Mouse (Mus musculus): ENCODE results near the gene Zbtb9.
"Not testable (repeated sequence)": the region's sequence is repeated elsewhere in the genome, so short reads cannot be mapped to it uniquely, and the experiment has no call there.

Zbtb9 gene

DNA sequence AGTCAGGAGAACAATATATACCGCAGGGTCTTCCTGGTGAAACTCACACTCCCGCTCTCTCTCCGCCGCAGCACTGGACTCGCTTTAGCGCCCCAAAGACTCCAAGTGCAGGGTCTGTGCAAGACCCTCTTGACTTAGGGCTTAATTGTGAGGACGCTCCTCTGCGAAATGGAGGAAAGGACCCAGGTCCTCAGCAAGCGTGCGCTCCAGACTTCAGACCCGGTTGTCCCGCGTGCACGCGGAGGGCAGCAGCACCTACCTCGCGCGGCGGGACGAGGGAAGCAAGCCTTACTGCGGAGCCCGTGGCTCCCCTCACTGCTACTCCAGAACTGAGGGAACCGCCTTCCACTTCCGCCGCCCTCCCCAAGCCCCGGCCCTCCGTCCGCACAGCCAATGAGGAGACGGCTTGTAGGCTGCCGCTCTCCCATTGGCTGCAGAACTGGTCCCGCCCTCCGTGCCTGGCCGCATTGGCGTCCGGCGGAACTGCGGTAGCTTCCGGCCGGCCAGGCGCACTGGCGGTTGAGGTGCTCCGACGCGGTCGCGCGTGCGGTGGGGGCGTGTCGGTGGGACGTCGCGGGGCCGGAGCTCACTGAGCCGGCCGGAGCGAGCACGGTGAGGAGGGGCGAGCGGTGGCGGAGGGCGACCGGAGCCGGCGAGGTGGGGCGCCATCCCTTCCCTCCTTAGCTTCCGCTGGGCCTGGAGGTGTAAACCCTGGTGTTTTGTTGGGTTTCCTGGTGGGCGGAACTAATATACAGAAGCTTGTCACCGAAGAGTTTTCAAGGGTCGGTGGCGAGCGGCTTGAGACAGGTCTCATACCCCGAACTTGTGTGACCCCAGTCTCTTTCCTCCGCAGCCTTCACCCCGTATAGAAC lies at the start of gene Zbtb9:
Zbtb9 (plus strand) TSS at position 465 of the 872 bp plus-strand sequence.
- peak; percentile 96 for DNase-seq (ENCODE audit: low read depth)

DNA sequence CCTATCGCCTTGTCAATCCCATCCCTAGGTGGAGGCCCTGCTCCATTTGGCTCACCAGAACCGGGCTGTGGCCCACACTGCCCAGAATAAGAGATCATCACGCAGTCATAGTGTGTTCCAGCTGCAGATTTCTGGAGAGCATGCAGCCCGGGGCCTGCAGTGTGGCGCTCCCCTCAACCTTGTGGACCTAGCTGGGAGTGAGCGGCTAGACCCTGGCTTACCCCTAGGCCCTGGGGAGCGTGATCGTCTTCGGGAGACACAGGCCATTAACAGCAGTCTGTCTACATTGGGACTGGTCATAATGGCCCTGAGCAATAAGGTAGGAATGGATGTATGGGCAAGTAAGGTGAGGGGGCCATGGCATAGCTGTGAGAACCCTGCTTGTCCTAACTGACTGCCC lies 47.6 kb upstream of the Zbtb9 start:
- DNase-seq (ENCODE audit: low read depth) = not testable (repeated sequence)

DNA sequence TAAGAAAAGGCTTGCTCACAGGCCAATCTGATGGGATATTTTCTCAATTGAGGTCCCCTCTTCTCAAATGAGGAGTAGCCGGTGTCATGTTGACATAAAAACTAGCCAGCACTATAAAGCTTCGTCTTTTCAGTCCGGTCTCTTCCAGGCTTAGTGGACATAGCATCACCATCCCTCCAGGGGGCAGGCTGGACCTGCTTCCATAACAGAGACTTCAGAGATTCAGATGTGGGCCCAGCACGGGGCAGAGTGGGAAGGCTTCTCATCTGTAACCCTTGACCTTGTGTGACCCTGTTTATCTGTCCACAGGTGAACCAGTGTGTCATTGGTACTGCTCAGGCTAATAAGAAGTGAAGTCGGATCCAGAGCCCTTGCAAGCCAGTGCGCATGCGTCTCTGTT lies 41.2 kb upstream of the Zbtb9 start:
- DNase-seq (ENCODE audit: low read depth) = peak; percentile 67

DNA sequence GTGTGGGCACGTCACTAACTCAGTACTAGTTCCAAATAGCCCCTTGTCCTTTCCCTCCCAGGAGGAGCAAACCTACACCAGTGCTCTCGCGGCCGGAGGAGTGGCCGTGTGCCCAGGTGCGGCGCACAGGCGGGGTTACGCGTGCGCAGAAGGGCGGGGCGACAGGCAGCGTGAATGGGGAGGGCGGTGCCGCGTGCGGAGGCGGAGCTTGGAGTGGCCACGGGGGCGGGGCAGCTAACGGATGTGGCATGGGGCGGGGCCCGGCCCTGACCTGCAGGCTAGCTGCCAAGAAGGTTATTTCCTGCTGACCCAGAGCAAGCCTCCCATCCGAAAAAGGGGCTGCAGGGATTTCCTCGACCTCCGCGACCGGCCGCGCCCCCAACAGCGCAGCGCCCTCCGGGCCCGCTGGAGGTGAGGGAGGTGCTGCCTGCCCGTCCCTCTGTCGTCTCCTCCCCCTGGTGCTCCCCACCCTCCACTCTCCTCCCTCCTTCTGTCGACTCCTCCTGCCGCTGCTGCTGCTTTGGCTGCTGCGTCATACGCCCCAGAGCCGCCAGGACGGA lies 40.0 kb upstream of the Zbtb9 start, which contains the start of gene Phf1:
Phf1 (plus strand) TSS at position 214 of the 560 bp plus-strand sequence.
- DNase-seq (ENCODE audit: low read depth) = peak; percentile 86

DNA sequence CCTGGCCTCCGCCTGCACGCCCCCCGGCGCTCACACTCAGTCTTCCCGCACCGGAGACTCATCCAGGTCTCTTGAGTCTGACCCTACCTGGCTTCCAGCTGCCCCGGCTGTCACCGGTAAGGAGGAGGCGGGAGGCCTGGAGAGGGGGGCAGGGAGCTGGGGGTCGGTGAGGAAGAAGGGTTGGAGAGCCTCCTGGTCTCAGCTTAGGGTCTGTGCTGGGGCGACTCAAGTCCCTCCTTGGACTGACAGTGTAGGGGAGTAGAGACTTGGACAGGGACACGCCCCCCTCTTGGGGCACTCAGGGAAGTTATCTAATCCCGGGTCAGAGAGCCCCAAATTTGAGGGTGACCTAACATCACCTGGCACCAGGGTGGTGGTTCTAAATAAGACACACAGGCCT lies 39.5 kb upstream of the Zbtb9 start:
- DNase-seq (ENCODE audit: low read depth) = no peak

GRCm38 (mm10) chr17:26933885-26934827 lies 38.8 kb upstream of the Zbtb9 start:
- DNase-seq (ENCODE audit: low read depth) = no peak

GRCm38 (mm10) chr17:26935027-26935426 lies 37.9 kb upstream of the Zbtb9 start:
- DNase-seq (ENCODE audit: low read depth) = no peak

- no peak for DNase-seq (ENCODE audit: low read depth)
Observed at GRCm38 (mm10) chr17:26936453-26936852, 36.5 kb upstream of the Zbtb9 start.

DNA sequence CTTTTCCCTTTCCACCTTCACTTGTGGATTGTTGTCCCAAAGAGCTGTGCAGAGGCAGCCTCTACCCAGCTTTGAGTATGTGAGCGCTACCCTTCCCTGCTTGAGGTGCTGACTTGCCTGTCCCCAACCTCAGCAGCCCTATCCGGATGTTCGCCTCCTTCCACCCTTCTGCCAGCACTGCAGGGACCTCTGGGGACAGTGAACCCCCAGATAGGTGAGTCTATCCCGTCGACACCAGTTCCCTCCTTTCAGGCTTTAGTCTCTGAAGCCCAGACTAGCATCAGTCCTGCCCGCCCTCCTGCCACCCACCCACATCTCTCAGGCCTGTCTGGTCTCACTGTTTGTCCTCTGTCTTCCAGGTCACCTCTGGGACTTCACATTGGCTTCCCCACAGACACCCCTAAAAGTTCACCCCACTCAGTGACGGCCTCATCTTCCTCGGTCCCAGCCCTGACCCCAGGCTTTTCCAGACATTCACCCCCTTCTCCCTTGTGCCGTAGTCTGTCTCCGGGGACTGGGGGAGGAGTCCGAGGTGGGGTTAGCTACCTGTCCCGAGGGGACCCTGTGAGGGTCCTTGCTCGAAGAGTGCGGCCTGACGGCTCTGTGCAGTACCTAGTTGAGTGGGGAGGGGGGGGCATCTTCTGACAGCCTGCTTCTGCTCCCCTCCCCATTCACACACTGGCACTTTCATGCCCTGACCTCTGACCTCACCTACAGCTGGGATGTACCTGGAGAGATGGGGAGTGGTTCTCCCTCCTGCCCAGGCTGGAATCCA lies 35.9 kb upstream of the Zbtb9 start:
- no peak for DNase-seq (ENCODE audit: low read depth)

DNA sequence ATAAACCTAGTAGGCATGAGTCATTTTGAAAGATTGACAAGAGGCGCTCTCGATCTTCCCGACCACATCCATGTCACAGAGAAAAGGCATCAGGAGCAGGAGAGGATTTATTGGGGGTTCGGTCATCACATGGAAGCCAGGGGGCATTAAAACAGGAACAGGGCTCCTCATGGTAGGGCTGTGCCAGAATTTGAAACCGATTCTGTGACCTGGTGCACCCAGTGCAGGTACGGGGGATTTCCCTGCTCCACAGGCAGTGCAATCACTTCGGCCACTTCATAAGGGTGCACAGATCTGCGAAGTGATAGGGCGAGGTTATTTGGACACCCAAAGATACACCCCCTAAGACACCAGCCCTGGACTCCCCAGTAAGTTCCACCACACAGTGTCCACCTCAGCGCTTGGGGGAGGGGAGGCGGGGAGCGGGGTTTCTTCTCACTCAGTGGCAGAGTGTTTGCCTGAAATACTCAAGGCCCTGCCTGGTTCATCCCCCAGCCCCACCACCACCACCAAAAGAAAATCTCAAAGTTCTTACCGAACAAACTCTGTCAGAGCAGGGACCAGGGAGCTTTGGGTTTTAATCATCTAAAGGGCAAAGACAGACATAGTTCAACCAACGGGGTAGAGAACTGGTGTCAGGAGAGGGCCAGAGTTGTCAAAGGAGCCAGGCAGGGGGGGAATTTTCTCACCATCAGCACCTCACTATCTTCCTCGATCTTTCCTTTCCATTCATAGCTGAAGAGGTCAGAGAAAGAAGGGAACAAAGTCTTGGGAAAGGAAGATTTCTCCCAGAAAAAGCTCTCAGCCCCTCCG lies 34.9 kb upstream of the Zbtb9 start:
- DNase-seq (ENCODE audit: low read depth) = no peak

DNA sequence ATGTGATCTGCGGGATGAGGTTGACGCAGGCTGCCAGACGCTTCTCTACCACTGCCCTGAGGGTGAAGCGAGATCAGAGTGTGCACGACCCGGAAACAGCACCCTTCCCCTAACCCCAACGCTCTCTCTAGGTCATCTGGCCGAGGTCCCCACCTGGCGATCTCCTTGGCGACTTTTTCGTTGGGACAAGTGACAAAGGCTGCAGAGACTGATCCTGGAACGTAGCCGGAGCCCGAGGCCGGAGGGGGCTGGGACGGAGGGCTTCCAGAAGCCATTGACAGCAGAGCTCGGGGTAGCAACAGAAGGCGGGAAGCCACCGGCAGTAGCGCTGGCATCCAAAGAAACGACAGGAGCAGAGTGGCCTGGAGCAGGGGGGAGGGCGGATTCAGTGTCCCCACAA lies 34.2 kb upstream of the Zbtb9 start:
- no peak for DNase-seq (ENCODE audit: low read depth)

GRCm38 (mm10) chr17:26939178-26939972 lies 33.6 kb upstream of the Zbtb9 start, which contains the start of gene Cuta:
Cuta (minus strand) TSS chr17:26939569.
- DNase-seq (ENCODE audit: low read depth) = peak; percentile 100

DNA sequence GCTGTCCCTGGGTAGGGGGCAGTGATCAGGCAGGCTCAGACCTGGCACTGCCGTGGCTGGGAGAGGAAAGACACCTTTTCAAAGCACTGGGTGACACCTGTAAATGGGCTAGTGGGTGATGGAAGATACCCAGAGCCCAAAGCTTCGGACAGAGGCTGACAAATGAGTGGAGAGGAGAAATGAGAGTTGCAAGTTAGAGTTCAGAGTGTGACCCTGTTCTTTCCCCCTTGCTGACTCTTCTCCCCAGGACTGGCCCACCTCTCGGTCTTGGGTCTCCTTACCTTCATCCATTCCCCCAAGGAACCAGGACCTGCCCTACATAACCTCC lies 33.0 kb upstream of the Zbtb9 start:
- DNase-seq (ENCODE audit: low read depth) = no peak

DNA sequence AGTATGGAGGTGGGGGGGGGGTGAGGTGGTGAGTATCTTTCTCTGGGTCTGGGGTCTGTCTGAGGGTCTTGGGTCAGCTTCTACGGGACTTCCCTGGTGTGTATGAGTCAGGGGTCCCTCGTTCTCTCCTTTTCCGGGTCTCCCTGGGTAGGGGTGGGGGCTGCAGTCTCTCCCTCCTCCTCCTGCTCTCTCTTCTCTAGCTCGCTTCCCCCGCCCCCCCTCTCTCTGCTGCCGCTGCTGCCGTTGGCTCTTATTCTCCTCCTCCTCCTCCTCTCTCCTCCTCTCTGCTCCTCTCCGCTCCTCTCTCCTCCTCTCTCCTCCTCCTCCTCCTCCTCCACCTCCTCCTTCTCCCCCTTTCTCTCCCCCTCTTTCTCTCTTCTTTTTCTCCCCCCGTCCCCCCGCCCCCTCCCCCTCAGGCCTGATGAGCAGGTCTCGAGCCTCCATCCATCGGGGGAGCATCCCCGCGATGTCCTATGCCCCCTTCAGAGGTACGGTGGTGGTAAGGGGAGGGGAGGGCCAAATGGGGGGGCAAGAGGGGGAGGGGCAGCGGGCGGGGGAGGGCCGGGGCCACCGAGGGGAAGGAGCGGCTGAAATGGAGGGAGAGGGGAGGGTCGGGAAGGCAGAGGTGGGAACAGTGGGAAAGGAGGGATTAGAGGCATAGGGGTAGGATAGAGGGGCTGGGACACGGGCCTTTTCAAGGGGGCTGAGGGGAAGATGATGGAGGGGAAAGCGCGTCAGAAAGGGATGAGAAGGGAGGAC lies 31.8 kb upstream of the Zbtb9 start, which contains the start of gene Syngap1:
Syngap1 (plus strand) TSS at position 223 of the 759 bp plus-strand sequence.
- DNase-seq (ENCODE audit: low read depth) = peak; percentile 43

DNA sequence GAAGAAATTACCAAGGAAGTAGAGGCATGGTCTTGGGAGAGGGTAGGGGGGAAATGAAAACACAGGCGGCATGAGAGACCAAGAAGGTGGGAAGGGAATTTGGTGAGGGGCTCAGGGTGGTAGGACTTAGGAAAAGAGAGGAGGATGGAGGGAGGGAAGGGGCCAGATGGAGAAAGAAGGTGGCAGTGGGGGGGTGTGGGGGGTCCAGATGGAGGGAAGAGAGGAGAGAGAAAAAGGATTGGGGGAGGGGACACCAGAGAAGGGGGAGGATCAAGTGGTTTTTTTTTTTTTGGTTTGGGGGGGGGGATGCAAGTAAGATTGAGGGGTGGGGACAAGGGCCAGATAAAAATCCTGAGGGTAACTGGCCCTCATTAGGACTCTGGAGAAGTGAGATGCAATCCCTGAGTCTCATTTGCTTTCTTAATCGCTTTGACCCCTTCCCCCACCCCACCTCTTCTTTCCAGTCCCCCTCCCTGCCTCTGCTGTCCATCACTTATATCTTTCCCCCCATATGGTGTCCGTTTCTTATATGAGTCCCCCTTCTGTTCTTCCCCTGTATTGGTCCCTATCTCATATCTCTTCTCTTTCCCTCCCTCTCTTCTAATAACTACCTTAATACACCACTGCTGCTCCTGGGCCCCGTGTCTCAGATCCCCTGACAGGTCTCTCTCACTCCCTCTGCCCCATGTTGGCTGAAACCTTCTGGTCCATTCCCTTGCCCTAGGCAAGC lies 31.0 kb upstream of the Zbtb9 start:
- DNase-seq (ENCODE audit: low read depth) = peak; percentile 41

- DNase-seq (ENCODE audit: low read depth) = no peak
Observed at GRCm38 (mm10) chr17:26945824-26946495, 27.0 kb upstream of the Zbtb9 start.

DNA sequence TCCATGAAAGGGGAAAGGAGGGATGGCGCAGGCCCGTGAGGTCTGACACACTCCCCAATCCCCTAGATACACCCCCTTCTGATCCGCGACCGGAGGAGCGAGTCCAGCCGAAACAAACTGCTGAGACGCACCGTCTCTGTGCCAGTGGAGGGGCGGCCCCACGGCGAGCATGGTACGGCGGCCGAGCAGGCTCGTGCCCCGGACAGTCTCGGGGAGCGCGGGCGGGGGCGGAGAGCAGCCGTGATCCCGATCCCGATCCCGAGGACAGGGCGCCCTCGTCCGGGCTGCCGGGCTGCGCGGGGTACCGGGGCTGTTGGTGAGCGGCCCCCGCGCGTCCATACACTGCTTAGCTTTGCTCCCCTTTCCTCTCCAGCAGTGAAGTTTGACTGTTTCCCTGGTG lies 26.4 kb upstream of the Zbtb9 start:
- DNase-seq (ENCODE audit: low read depth) = no peak
